ENCODE assay signal across 20 mouse cellular contexts in the genomic region with DNA sequence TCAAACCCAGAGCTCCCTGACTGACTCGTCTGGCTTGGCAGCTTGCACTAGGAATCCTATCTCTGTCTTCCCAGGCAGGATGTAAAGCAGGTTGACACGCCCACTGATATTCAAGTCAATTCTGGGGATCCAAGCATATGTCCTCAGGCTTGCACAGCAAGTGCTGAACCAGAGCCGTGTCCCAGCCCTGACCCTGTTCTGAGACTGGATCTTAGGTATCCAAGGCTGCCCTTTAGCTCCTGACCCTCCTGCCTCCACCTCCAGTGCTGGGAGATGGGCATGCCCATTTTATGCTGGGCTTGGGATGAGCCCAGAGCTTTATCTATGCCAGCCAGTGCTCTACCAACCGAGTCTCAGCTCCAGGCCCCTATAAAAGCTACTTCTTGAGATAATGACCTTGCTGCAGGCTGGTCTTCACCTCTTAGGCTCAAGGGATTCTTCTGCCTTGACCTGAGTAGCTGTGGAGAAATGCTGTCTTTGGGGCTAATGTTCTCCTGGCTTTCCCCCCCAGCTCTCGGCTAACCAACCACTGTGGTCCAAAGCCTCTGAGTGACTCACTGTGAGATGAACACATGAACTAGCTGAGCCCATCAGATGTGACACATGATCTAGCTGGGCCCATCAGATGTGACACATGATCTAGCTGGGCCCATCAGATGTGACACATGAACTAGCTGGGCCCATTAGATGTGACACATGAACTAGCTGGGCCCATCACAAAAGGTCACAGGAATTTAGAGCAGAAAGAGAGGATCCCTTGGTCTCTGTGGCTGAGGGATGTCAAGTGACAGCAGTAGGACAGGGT. TPM values are rescaled to one million over a fixed set of nuclear protein-coding genes. Genes with fewer than 3 reads are reported as not detected.
DNase-seq lines count a peak whose midpoint lies in the region; ATAC-seq lines count a peak whose summit lies in the region.
"Had no signal": no experiment of that assay in that cellular context is flagged by ENCODE, and none has a peak within 500 bp of the region (broad histone marks: within the 10 kb centered on the region; RNA-seq: fewer than 3 reads in every experiment).

No protein-coding gene starts in this region.

- no peak overlapping the region for H3K4me3 ChIP-seq in liver, embryonic 11.5 days (ENCODE audit: low read depth, low read length)
- H3K4me3 ChIP-seq in forebrain, embryonic 13.5 days = no peak overlapping the region
- H3K4me3 ChIP-seq: embryonic facial prominence, embryonic 13.5 days; forebrain, embryonic 12.5 days; gastrocnemius, adult 2 months; limb, embryonic 13.5 days had no signal

- no peaks in the 10 kb centered on the region for H3K36me3 ChIP-seq in liver, embryonic 11.5 days (ENCODE audit: control insufficient read depth, insufficient read depth, low read length)
- H3K36me3 ChIP-seq in forebrain, embryonic 13.5 days (ENCODE audit: poor library complexity, severe bottlenecking) = peaks cover 18% of the 10 kb centered on the region; the same call in 1 of the 2 replicates

- DNase-seq in frontal cortex, postnatal 25 days (ENCODE audit: low spot score in 2 of 2) = no peak
- peak; percentile 37 for DNase-seq in right cerebral cortex, adult 18-20 months
- DNase-seq in right cerebral cortex, postnatal 14 days = no peak
- DNase-seq in liver, embryonic 11.5 days (ENCODE audit: low spot score) = no peak
- DNase-seq in telencephalon, adult 2 months (ENCODE audit: low read depth, low spot score) = peak; percentile 31
- DNase-seq: cerebellum, adult 18-20 months; gastrocnemius, adult 2 months; heart, adult 11 months; kidney, postnatal 14 days; layer of hippocampus, postnatal 36 days had no signal

- H3K9ac ChIP-seq in liver, embryonic 11.5 days (ENCODE audit: low read depth, low read length) = no peak overlapping the region
- no peak overlapping the region for H3K9ac ChIP-seq in forebrain, embryonic 13.5 days
- H3K9ac ChIP-seq: embryonic facial prominence, embryonic 13.5 days; forebrain, embryonic 12.5 days; hindbrain, embryonic 14.5 days; limb, embryonic 13.5 days had no signal

- 54% methylated on average over 5 of the region's 5 CpGs for WGBS in liver, embryonic 11.5 days
- WGBS in forebrain, embryonic 13.5 days = 83% methylated on average over 5 of the region's 5 CpGs

- H3K27me3 ChIP-seq in liver, embryonic 11.5 days (replicated peaks; ENCODE audit: control insufficient read depth, insufficient read depth, low read length) = no peaks in the 10 kb centered on the region
- H3K27me3 ChIP-seq in forebrain, embryonic 13.5 days = no peaks in the 10 kb centered on the region
- H3K27me3 ChIP-seq: CH12.LX; embryonic facial prominence, embryonic 13.5 days; forebrain, embryonic 12.5 days; limb, embryonic 13.5 days had no signal

- H3K27ac ChIP-seq in liver, embryonic 11.5 days (ENCODE audit: low read depth, low read length) = peak overlapping the region; percentile 62
- no peak overlapping the region for H3K27ac ChIP-seq in forebrain, embryonic 13.5 days
- H3K27ac ChIP-seq: embryonic facial prominence, embryonic 13.5 days; forebrain, embryonic 12.5 days; gastrocnemius, adult 2 months; hindbrain, embryonic 14.5 days; limb, embryonic 13.5 days had no signal

- H3K9me3 ChIP-seq in liver, embryonic 11.5 days (ENCODE audit: control insufficient read depth, low read length) = no peaks in the 10 kb centered on the region
- no peaks in the 10 kb centered on the region for H3K9me3 ChIP-seq in forebrain, embryonic 13.5 days (replicated peaks)
- H3K9me3 ChIP-seq: embryonic facial prominence, embryonic 13.5 days; forebrain, embryonic 12.5 days; limb, embryonic 13.5 days had no signal

- H3K4me1 ChIP-seq in liver, embryonic 11.5 days (replicated peaks; ENCODE audit: control insufficient read depth, insufficient read depth, low read length) = peaks cover 22% of the 10 kb centered on the region
- H3K4me1 ChIP-seq in forebrain, embryonic 13.5 days = no peaks in the 10 kb centered on the region
- H3K4me1 ChIP-seq: forebrain, embryonic 12.5 days; limb, embryonic 13.5 days had no signal

- peak; percentile 84 for ATAC-seq in frontal cortex, adult (ENCODE audit: low TSS enrichment)
- peak; percentile 76 for ATAC-seq in liver, embryonic 11.5 days (replicated peaks; ENCODE audit: low FRiP score)
- no peak for ATAC-seq in activated CD4-positive, CD25-positive, alpha-beta regulatory T cell, adult 4 months
- no peak for ATAC-seq in forebrain, embryonic 13.5 days
- ATAC-seq: intestine, postnatal 0 days; lung, postnatal 0 days had no signal

- no peak overlapping the region for H3K4me2 ChIP-seq in liver, embryonic 11.5 days
- H3K4me2 ChIP-seq in forebrain, embryonic 13.5 days = no peak overlapping the region
- H3K4me2 ChIP-seq: embryonic facial prominence, embryonic 13.5 days; forebrain, embryonic 12.5 days; hindbrain, embryonic 14.5 days; limb, embryonic 13.5 days had no signal

RNA-seq across cellular contexts. Expression of a gene that starts 14.2 kb away (rescaled TPM):
- polyA plus RNA-seq in liver, embryonic 11.5 days (2014; fragmentation: Nextera tagmentation; extraction: Ambion mirVana) = 89.8 and 94.0 TPM in 2 replicates
- 10 to 100 TPM; 22.8 to 25.1 TPM for polyA plus RNA-seq in activated CD4-positive, CD25-positive, alpha-beta regulatory T cell, adult 4 months (2017; shearing (Covaris generic))
- polyA plus RNA-seq in forebrain, embryonic 13.5 days (2015; fragmentation: Nextera tagmentation; extraction: Ambion mirVana) = 41.0 and 47.5 TPM in 2 replicates

RNA-seq across cellular contexts. Expression of a gene that starts 14.2 kb away (rescaled TPM):
- polyA plus RNA-seq in liver, embryonic 11.5 days (2014; fragmentation: Nextera tagmentation; extraction: Ambion mirVana) = 4.2 and 4.3 TPM in 2 replicates
- polyA plus RNA-seq in activated CD4-positive, CD25-positive, alpha-beta regulatory T cell, adult 4 months (2017; shearing (Covaris generic)) = 1 to 10 TPM in 1 of 2 experiments, under 1 TPM in 1; 0.67 to 3.2 TPM
- polyA plus RNA-seq in forebrain, embryonic 13.5 days (2015; fragmentation: Nextera tagmentation; extraction: Ambion mirVana) = 1.5 and 2.1 TPM in 2 replicates

RNA-seq across cellular contexts. Expression of a gene that starts 25.1 kb away (rescaled TPM):
- 11.5 and 13.8 TPM in 2 replicates for polyA plus RNA-seq in liver, embryonic 11.5 days (2014; fragmentation: Nextera tagmentation; extraction: Ambion mirVana)
- polyA plus RNA-seq in activated CD4-positive, CD25-positive, alpha-beta regulatory T cell, adult 4 months (2017; shearing (Covaris generic)) = 10 to 100 TPM; 30.0 to 60.9 TPM
- 9.1 and 11.3 TPM in 2 replicates for polyA plus RNA-seq in forebrain, embryonic 13.5 days (2015; fragmentation: Nextera tagmentation; extraction: Ambion mirVana)

RNA-seq across cellular contexts. Expression of a gene that starts 32.5 kb away (rescaled TPM):
- 74.9 and 75.1 TPM in 2 replicates for polyA plus RNA-seq in liver, embryonic 11.5 days (2014; fragmentation: Nextera tagmentation; extraction: Ambion mirVana)
- polyA plus RNA-seq in activated CD4-positive, CD25-positive, alpha-beta regulatory T cell, adult 4 months (2017; shearing (Covaris generic)) = 10 to 100 TPM; 14.3 to 17.2 TPM
- polyA plus RNA-seq in forebrain, embryonic 13.5 days (2015; fragmentation: Nextera tagmentation; extraction: Ambion mirVana) = 46.0 and 51.9 TPM in 2 replicates

RNA-seq across cellular contexts. Expression of a gene that starts 33.1 kb away (rescaled TPM):
- 0.53 and 1.4 TPM in 2 replicates for polyA plus RNA-seq in liver, embryonic 11.5 days (2014; fragmentation: Nextera tagmentation; extraction: Ambion mirVana)
- polyA plus RNA-seq in activated CD4-positive, CD25-positive, alpha-beta regulatory T cell, adult 4 months (2017; shearing (Covaris generic)) = not detected
- polyA plus RNA-seq in forebrain, embryonic 13.5 days (2015; fragmentation: Nextera tagmentation; extraction: Ambion mirVana) = 0.78 and 1.2 TPM in 2 replicates

Comparison
In these comparisons a context has a peak if more than half of its experiments do, and no peak if none do; other contexts are left out.
1. DNase-seq: peak in right cerebral cortex, adult 18-20 months (single experiment) and telencephalon, adult 2 months (single experiment); none in frontal cortex, postnatal 25 days (0 of 2), right cerebral cortex, postnatal 14 days (single experiment) and liver, embryonic 11.5 days (single experiment).
2. ATAC-seq: peak in frontal cortex, adult (single experiment) and liver, embryonic 11.5 days (single experiment); none in activated CD4-positive, CD25-positive, alpha-beta regulatory T cell, adult 4 months (single experiment) and forebrain, embryonic 13.5 days (single experiment).